Mouse (Mus musculus) activated CD4-positive, CD25-positive, alpha-beta regulatory T cell, adult 4 months (primary cell): ENCODE results near the gene Gpr156. TPM values are rescaled to one million over a fixed set of nuclear protein-coding genes. Genes with fewer than 3 reads are reported as not detected.
"Not testable (repeated sequence)": the region's sequence is repeated elsewhere in the genome, so short reads cannot be mapped to it uniquely, and the experiment has no call there.

ENCODE experiments used
- ATAC-seq: one replicate; pipeline ENCODE4 v1.8.0; 2017
- polyA plus RNA-seq, 2 experiments: library from polyadenylated mRNA; unstranded; fragments of 100-300 nt; shearing (Covaris generic); gene quantifications; one replicate each; pipeline ENCODE4 v1.2.1; 2017

The Gpr156 gene
- polyA plus RNA-seq, 2 experiments from 2014 or later, result not detected

- no peak for ATAC-seq
Observed at GRCm38 (mm10) chr16:38004486-38005020, 88.3 kb downstream of the Gpr156 start.

- ATAC-seq, result no peak
Observed at GRCm38 (mm10) chr16:38005471-38005870, 89.2 kb downstream of the Gpr156 start.

GRCm38 (mm10) chr16:38008371-38008770 lies 92.1 kb downstream of the Gpr156 start:
- ATAC-seq, result no peak

GRCm38 (mm10) chr16:38009041-38009825 lies 92.9 kb downstream of the Gpr156 start:
- ATAC-seq, result no peak

GRCm38 (mm10) chr16:38011486-38011885 lies 95.2 kb downstream of the Gpr156 start:
- ATAC-seq, result no peak

- no peak for ATAC-seq
Observed at GRCm38 (mm10) chr16:38012382-38012781, 96.1 kb downstream of the Gpr156 start.

- no peak for ATAC-seq
Observed at GRCm38 (mm10) chr16:38012891-38013290, 96.6 kb downstream of the Gpr156 start.

- no peak for ATAC-seq
Observed at GRCm38 (mm10) chr16:38014951-38015350, 98.7 kb downstream of the Gpr156 start.

GRCm38 (mm10) chr16:38016928-38017524 lies 100.7 kb downstream of the Gpr156 start:
- peak; percentile 32 for ATAC-seq

GRCm38 (mm10) chr16:38017958-38018376 lies 101.7 kb downstream of the Gpr156 start:
- ATAC-seq, result no peak

GRCm38 (mm10) chr16:38032644-38033043 lies 116.3 kb downstream of the Gpr156 start:
- no peak for ATAC-seq

GRCm38 (mm10) chr16:38033071-38033470 lies 116.8 kb downstream of the Gpr156 start:
- no peak for ATAC-seq

- not testable (repeated sequence) for ATAC-seq
Observed at GRCm38 (mm10) chr16:38038101-38038500, 121.8 kb downstream of the Gpr156 start.

GRCm38 (mm10) chr16:38042160-38042559 lies 125.9 kb downstream of the Gpr156 start:
- no peak for ATAC-seq

GRCm38 (mm10) chr16:38044551-38044950 lies 128.3 kb downstream of the Gpr156 start:
- no peak for ATAC-seq

- no peak for ATAC-seq
Observed at GRCm38 (mm10) chr16:38047781-38048558, 131.7 kb downstream of the Gpr156 start.

Other genes starting within 250 kb of the Gpr156 start
- under 1 TPM in 1 of 2 experiments, not detected in 1; 0.62 TPM for gene Fstl1, start 139.6 kb upstream of the Gpr156 start, polyA plus RNA-seq
- gene Gm36028, start 55.4 kb upstream of the Gpr156 start, polyA plus RNA-seq, result not detected
- 10 to 100 TPM; 18.0 to 20.2 TPM for gene Lrrc58, start 48.1 kb upstream of the Gpr156 start, polyA plus RNA-seq
- 10 to 100 TPM; 45.3 to 51.2 TPM for gene Gsk3b, start 172.5 kb downstream of the Gpr156 start, polyA plus RNA-seq